Mouse (Mus musculus) hindbrain, embryonic 12.5 days (tissue): ENCODE measurements around the gene Zdhhc1. TPM values are rescaled to one million over a fixed set of nuclear protein-coding genes. Genes with fewer than 3 reads are reported as not detected.

ENCODE experiments used
- ATAC-seq: fragments of 200-750 bp; cut with Nextera tagmentation; 2 replicates; pipeline ENCODE4 v1.8.0; 2017; ENCODE audit warnings: moderate TSS enrichment; ENCODE audit not compliant: low FRiP score
- H3K27ac ChIP-seq: fragments of 300-500 bp; sonication (generic); 2 replicates; pipeline ENCODE4 v1.5.1; 2016; ENCODE audit warnings: mild to moderate bottlenecking
- H3K27me3 ChIP-seq: fragments of 300-500 bp; sonication (generic); 2 replicates; pipeline ENCODE4 v1.6.1; 2016; ENCODE audit warnings: mild to moderate bottlenecking
- H3K36me3 ChIP-seq: fragments of 300-500 bp; sonication (generic); 2 replicates; pipeline ENCODE4 v1.6.1; 2016; ENCODE audit warnings: mild to moderate bottlenecking
- H3K4me1 ChIP-seq: fragments of 300-500 bp; sonication (generic); 2 replicates; pipeline ENCODE4 v1.6.1; 2016
- H3K4me2 ChIP-seq: fragments of 300-500 bp; sonication (generic); replicated peaks from 2 replicates; pipeline ENCODE4 v1.6.1; 2016; ENCODE audit warnings: mild to moderate bottlenecking
- H3K4me3 ChIP-seq: fragments of 300-500 bp; sonication (generic); 2 replicates; pipeline ENCODE4 v1.5.1; 2016; ENCODE audit warnings: mild to moderate bottlenecking
- H3K9ac ChIP-seq: fragments of 300-500 bp; sonication (generic); 2 replicates; pipeline ENCODE4 v1.6.1; 2016; ENCODE audit warnings: mild to moderate bottlenecking, moderate library complexity
- H3K9me3 ChIP-seq: fragments of 300-500 bp; sonication (generic); replicated peaks from 2 replicates; pipeline ENCODE4 v1.6.1; 2016; ENCODE audit warnings: mild to moderate bottlenecking
- WGBS: fragments of 180-500 bp; shearing (Covaris S2); methylation state at CpG from one replicate; pipeline ENCODE4 v1.1.7; 2016; 5-methylcytosine and 5-hydroxymethylcytosine counted together
- polyA plus RNA-seq: library from polyadenylated mRNA; unstranded; fragments of >200 nt; fragmentation: Nextera tagmentation; extraction: Ambion mirVana; gene quantifications from 2 replicates; pipeline ENCODE4 v1.2.1, GENCODE M21; 2016

Zdhhc1 gene
- polyA plus RNA-seq, 1 experiment from 2014 or later, result 35.8 TPM

DNA sequence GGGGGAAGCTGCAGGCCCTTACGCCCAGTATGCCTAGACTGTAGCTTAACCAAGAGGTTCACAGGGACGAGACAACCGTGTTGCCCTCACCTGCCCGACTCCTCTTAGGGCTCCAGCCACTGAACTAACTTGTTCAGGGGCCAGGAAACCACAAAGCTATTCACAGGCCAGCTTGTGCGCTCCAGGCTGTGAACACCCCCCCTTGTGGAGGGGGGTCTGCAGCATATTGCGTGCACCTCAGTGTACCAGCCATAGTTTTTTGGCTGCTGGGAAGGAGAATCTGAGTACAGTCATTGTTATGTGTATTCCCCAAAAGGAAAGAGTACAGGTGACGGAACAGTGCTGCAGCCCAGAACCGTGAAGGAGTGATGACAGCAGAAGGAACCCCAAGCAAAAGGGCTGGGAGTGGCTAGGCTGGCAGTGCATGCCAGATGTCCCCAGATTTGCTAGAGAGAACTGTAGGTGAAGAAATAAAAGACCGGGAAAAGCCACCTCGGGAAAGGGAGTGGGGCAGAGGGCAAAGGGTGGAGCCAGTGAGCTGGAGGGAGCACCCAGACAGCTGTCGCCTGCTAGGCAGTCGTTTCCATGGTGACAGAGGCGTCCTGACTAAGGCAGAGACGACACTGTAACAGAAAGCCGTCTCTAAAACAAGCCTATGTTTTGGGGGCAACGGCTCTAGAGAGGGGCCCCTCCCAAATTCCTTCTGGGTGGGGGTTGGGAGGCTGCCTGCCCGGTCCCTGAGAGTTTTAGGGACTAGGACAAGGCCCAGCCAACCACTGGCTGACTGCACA lies 22.7 kb downstream of the Zdhhc1 start:
- H3K4me1 ChIP-seq, result peaks cover 72% of the 10 kb centered on the region
- H3K9ac ChIP-seq, result no peak overlapping the region

DNA sequence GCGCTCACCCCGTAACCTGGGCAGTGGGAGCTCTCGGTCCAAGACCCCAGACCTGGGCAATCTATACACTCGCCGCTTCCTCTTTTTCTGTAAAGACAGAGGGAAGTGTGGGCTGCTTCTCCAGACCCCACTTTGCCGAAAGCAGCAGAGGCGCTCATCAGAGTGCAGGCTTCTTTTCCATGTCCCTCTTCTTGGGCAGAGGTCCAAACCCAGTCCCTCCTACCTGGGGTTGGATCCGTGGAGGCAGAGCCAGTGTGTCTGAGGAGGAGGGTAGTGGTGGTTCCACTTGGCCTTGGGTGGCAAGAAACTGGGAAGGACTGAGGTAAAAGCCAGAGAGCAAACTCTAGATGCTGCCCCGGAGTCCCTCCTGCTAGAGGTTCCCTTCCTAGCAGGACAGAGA lies 23.7 kb downstream of the Zdhhc1 start:
- no peak overlapping the region for H3K4me2 ChIP-seq
- peaks cover 18% of the 10 kb centered on the region for H3K27me3 ChIP-seq
- H3K4me1 ChIP-seq, result peaks cover 75% of the 10 kb centered on the region
- no peak for ATAC-seq
- no peak overlapping the region for H3K4me3 ChIP-seq
- no peak overlapping the region for H3K27ac ChIP-seq
- H3K36me3 ChIP-seq, result peaks cover 7% of the 10 kb centered on the region; the same call in 1 of the 2 replicates
- no peak overlapping the region for H3K9ac ChIP-seq
- WGBS, result 52% methylated on average over 9 of the region's 9 CpGs
- no peaks in the 10 kb centered on the region for H3K9me3 ChIP-seq

More for the DNA sequence above, 22.7 kb downstream of the Zdhhc1 start:
- Histone ChIP-seq H3K27me3 (peaks cover 18% of the 10 kb centered on the region), H3K27ac (peak overlapping the region; percentile 30; the same call in 1 of the 2 replicates), H3K36me3 (peaks cover 7% of the 10 kb centered on the region; the same call in 1 of the 2 replicates), H3K9me3 (no peaks in the 10 kb centered on the region), H3K4me2 (peak overlapping the region; percentile 15; the same call in 1 of the 2 replicates), H3K4me3 (no peak overlapping the region)
- no peak for ATAC-seq
- 20% methylated on average over 17 of the region's 17 CpGs for WGBS

DNA sequence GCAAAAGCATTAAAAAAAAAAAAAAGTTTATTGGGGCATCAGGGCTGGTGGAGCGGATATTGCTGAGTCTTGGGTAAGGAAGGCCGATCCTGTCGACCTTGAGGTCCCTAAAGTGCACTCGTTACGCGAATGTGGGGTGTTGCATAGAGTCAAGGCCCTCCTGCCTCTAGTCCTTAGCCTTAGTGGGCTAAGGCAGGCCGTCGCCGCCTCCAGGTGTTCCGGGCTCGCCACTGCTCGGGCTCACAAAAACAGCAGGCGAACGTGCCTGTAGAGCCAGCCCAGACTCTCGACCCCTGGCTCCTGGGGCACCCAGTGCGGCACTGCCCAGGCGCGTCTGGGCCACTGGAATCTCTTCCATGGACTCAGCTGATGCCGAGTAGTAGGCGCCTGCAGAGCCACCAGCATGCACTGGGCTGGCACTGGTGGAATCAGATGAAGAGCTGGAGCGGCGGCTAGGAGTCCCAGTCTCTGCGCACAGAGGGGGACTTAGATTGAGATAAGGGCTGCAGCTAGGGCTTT lies 24.2 kb downstream of the Zdhhc1 start:
- peaks cover 76% of the 10 kb centered on the region for H3K4me1 ChIP-seq

DNA sequence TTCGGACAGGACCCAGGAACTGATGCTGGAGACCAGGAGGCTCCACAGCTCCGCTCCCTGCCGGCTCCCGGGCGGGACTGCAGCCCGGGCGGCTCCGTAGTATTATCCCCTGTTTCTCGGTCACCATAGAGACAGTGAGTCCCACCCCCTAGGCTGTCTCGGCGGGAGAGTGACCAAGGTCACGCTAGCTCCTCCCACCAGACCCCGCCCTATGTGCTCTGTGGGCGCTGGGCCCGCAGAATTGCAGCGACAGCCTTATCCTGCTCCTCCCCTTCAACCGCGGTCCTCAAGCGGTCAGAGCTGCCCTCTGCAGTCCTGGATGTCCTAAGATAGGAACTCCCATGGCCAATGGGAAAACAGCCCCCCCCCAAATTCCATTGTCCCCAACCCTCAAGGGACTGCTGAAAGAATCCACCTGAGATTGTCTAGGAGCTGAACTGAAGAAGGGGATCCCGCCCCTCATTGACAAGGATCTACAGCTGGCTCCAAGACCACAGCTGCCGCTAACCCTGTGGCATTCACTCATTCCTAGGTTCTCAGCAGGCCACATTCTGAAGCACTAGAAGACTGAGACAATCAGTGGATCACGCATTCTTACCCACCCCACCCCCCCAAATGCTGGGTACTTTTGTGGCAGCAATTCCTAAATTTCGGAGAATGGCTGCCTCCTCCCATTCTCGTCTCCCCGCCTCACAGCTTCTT lies 25.2 kb downstream of the Zdhhc1 start, which contains the start of gene Tppp3:
Gene Tppp3, minus strand, starts transcription at position 213 of the 702 bp plus-strand sequence.
- no peaks in the 10 kb centered on the region for H3K9me3 ChIP-seq
- H3K9ac ChIP-seq, result peak within 1 kb of the TSS; percentile 63
- H3K27ac ChIP-seq, result peak within 1 kb of the TSS; percentile 89
- peaks cover 21% of the 10 kb centered on the region for H3K36me3 ChIP-seq
- 2% methylated on average over 25 of the region's 25 CpGs for WGBS
- peaks cover 18% of the 10 kb centered on the region for H3K27me3 ChIP-seq
- peak within 1 kb of the TSS; percentile 41 for H3K4me3 ChIP-seq
- ATAC-seq, result peak; percentile 89
- H3K4me2 ChIP-seq, result peak within 1 kb of the TSS; percentile 57
- H3K4me1 ChIP-seq, result peaks cover 78% of the 10 kb centered on the region

More for the DNA sequence above, 24.2 kb downstream of the Zdhhc1 start:
- Histone ChIP-seq H3K27ac (peak overlapping the region; percentile 40; the same call in 1 of the 2 replicates), H3K9ac (no peak overlapping the region), H3K27me3 (peaks cover 18% of the 10 kb centered on the region), H3K36me3 (peaks cover 11% of the 10 kb centered on the region), H3K4me2 (0 out of 2 replicates have a peak overlapping the region, but pooled peaks have one; percentile 4), H3K4me3 (no peak overlapping the region), H3K9me3 (no peaks in the 10 kb centered on the region)
- 16% methylated on average over 23 of the region's 23 CpGs for WGBS
- no peak for ATAC-seq

DNA sequence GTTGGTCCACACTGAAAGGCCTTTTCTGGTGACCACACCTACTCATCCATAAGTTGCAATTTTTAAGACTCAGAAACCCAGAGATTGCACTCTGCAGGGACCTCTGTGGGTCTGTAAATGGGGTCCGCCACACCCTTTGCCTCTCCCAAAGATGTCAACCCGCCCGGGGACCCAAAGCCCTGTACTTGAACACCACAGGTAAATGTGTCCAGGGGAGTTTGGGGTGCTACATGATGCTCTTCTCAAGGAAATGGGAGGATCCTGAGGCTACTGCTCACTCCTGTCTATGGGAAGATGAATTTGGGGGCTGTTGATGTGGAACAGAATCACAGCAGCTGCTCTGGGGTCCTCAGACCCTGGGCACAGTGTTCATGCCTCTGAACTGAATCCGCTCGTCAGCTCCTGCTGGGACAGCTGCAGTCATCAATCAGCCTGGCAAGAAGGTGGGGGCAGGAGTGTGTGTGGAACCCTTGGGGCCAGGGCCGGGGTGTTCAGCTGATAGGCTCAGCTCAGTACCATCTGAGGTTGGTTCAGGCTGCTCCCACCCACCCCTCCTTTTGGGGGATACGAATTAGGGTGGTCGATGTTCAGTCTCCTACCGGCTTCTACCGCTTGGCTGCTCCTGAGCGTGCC lies 25.9 kb downstream of the Zdhhc1 start:
- Histone ChIP-seq H3K36me3 (peaks cover 19% of the 10 kb centered on the region), H3K27me3 (peaks cover 15% of the 10 kb centered on the region), H3K9ac (peak overlapping the region; percentile 63), H3K27ac (peak overlapping the region; percentile 89), H3K9me3 (no peaks in the 10 kb centered on the region), H3K4me1 (peaks cover 76% of the 10 kb centered on the region), H3K4me3 (peak overlapping the region; percentile 41), H3K4me2 (peak overlapping the region; percentile 57)
- 12% methylated on average over 11 of the region's 11 CpGs for WGBS
- peak; percentile 87 for ATAC-seq

DNA sequence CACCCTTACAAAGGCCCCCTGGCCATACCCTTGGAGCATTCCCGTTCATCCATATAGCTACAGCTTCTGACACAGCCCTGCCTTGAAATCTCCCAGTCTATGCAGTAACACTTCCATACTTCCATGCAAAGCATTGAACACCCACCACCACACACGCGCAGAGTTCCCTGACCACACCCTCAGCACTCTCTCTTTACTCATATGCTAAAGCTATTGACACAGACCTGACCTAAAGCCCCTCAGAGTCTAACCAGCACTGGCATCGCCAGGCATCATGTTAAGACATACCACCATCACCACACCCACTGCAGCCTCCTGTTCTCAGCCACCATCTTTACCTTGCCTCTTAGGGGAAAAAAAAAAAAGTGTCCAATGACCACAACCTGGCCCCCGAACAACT lies 26.4 kb downstream of the Zdhhc1 start:
- H3K4me1 ChIP-seq, result peaks cover 72% of the 10 kb centered on the region
- peak overlapping the region; percentile 63 for H3K9ac ChIP-seq

DNA sequence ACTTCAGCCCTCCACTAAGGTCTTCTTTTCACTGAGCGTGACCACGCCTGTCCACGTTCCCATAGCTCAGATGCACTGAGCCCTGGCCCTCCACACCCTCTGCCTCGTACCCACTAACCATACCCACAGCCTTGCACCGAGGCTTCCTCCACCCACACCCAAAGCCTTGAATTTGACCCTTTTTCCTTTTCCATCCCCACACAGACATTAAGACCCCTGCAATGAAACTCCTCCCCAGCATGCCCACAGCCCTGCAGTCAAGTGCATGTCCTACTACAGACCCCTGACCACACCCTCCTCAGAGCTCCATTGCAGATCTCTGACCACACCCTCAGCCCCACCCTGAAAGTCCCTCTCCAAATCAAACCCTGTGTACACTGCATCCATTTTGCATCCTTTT lies 26.9 kb downstream of the Zdhhc1 start:
- H3K27ac ChIP-seq, result peak overlapping the region; percentile 89
- no peak for ATAC-seq
- peaks cover 15% of the 10 kb centered on the region for H3K27me3 ChIP-seq
- H3K4me3 ChIP-seq, result peak overlapping the region; percentile 41
- H3K36me3 ChIP-seq, result peaks cover 18% of the 10 kb centered on the region
- peaks cover 71% of the 10 kb centered on the region for H3K4me1 ChIP-seq
- peak overlapping the region; percentile 63 for H3K9ac ChIP-seq
- no peaks in the 10 kb centered on the region for H3K9me3 ChIP-seq
- WGBS, result 69% methylated on average over 5 of the region's 5 CpGs
- peak overlapping the region; percentile 57 for H3K4me2 ChIP-seq

More for the DNA sequence above, 26.4 kb downstream of the Zdhhc1 start:
- H3K27ac ChIP-seq, result peak overlapping the region; percentile 89
- ATAC-seq, result no peak
- 60% methylated on average over 5 of the region's 5 CpGs for WGBS
- peaks cover 18% of the 10 kb centered on the region for H3K36me3 ChIP-seq
- peak overlapping the region; percentile 57 for H3K4me2 ChIP-seq
- peaks cover 15% of the 10 kb centered on the region for H3K27me3 ChIP-seq
- no peaks in the 10 kb centered on the region for H3K9me3 ChIP-seq
- peak overlapping the region; percentile 41 for H3K4me3 ChIP-seq

DNA sequence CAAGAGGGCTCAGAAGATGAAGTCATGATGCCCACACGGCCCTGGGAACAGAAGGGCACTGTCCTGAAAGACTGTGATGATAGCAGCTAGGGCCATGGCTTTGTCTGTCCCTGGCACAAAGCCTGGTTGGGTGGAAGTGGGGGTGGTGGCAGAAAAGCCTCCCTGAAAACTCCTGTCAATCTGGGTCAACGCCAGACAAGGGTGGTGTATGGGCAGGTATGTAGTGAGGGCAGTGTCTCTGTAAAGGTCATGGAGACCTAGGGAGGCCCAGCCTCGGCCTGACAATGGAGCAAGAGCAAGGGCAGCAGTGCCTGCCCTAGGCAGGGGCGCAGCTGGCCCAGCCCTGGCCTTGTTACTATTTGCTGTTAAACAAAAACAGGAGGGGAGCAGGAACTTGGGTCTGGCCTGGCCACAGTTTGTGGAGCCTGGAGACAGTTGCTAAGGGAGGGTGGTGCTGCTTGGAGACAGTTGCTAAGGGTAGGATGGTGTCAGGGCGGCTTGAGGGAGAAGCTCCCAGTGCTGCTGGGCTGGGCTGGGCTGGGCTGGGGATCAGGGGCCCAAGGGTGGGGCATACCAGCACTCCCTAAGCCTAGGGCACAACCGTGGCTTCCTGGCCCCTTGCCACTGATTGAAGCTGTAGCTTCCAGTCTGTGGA lies 27.5 kb downstream of the Zdhhc1 start:
- H3K4me3 ChIP-seq, result peak overlapping the region; percentile 41
- 15% methylated on average over 6 of the region's 6 CpGs for WGBS
- peak overlapping the region; percentile 63 for H3K9ac ChIP-seq
- H3K9me3 ChIP-seq, result no peaks in the 10 kb centered on the region
- peak overlapping the region; percentile 89 for H3K27ac ChIP-seq
- H3K4me2 ChIP-seq, result peak overlapping the region; percentile 57
- peak; percentile 62 for ATAC-seq
- peaks cover 71% of the 10 kb centered on the region for H3K4me1 ChIP-seq
- H3K27me3 ChIP-seq, result peaks cover 15% of the 10 kb centered on the region
- peaks cover 18% of the 10 kb centered on the region for H3K36me3 ChIP-seq

DNA sequence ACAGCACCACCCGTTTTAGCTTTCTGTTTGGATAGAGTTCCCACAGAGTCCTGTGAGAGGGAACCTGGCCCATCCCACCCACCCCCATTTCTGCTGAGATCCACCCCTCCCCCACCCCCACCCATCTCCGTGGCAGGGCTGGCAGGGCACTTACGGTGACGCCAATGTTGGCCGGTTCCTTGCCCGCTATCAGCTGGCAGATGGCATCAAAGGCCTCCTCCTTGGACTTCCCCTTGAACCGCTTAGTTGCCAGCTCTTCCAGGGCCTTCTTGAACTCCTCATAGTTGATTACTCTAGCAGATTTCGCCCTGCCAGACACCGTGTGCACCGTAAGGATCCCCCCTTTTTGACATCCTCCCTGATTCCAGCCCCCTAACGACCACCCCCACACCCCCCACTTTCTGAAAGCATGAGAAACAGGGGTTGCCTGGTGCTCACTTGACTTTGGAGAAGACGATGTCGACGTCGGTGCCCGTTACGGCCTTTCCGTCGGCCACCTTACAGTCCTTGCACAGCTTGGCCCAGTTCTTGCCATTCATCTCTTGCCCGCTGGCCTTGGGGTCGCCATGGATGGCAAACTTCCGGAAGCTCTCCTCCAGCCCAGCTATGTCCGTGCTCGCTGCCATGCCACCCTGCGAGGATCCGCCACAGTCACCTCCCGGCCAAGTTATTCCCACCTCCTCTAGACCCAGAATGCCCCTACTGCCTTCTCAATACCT lies 28.5 kb downstream of the Zdhhc1 start:
- WGBS, result 90% methylated on average over 27 of the region's 27 CpGs
- Histone ChIP-seq H3K9ac (no peak overlapping the region), H3K36me3 (peaks cover 18% of the 10 kb centered on the region), H3K27ac (peak overlapping the region; percentile 89), H3K27me3 (peaks cover 9% of the 10 kb centered on the region), H3K4me2 (no peak overlapping the region), H3K4me1 (peaks cover 71% of the 10 kb centered on the region), H3K9me3 (no peaks in the 10 kb centered on the region), H3K4me3 (no peak overlapping the region)
- ATAC-seq, result no peak

DNA sequence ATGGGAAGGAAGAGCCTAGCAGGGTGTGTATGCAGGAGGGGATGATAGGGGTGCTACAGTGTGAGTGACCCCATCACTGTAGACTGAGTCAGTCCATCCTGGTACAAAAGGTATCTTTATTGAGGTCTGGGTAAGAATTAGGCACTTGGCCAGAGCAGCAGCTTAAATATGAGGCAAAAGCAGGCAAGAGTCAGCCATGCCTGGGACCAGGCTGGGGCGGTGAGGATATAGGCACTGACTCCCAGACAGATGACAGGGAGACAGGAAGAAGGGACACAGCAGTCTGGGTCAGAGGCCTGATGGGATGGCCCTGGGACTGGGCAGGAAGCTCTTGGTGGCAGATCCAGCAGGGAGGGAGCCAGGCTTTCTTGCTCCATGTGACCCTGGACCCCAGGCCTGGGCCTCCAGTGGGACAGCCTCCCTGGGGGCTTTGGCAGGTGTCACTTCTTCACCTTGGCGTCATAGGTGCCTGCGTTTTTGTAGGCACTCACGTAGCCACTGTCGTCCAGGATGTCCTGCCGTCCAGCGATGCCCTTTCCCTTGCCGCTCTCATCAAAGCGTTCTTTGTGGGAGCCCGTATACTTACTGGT lies 29.2 kb downstream of the Zdhhc1 start:
- H3K4me3 ChIP-seq, result no peak overlapping the region
- no peak overlapping the region for H3K4me2 ChIP-seq
- no peak overlapping the region for H3K27ac ChIP-seq
- no peak overlapping the region for H3K9ac ChIP-seq
- peaks cover 2% of the 10 kb centered on the region for H3K27me3 ChIP-seq
- no peaks in the 10 kb centered on the region for H3K9me3 ChIP-seq
- 90% methylated on average over 10 of the region's 10 CpGs for WGBS
- H3K36me3 ChIP-seq, result peaks cover 18% of the 10 kb centered on the region
- no peak for ATAC-seq
- H3K4me1 ChIP-seq, result peaks cover 66% of the 10 kb centered on the region
